Mouse (Mus musculus) ES-E14 (cell line): ENCODE measurements around the gene Nhlh1.

ENCODE experiments used
- CHD2 ChIP-seq: IDR thresholded peaks from 2 replicates; pipeline ENCODE4 v1.6.1; 2014; ENCODE audit warnings: mild to moderate bottlenecking, low read depth, low read length, inconsistent platforms
- HCFC1 ChIP-seq: IDR thresholded peaks from 2 replicates; pipeline ENCODE4 v1.6.1; 2012; ENCODE audit warnings: low read length, inconsistent platforms, borderline replicate concordance; ENCODE audit not compliant: insufficient read depth
- MAFK ChIP-seq: IDR thresholded peaks from 2 replicates; pipeline ENCODE4 v1.6.1; 2014; ENCODE audit warnings: mild to moderate bottlenecking, low read depth, low read length, inconsistent platforms; ENCODE audit not compliant: insufficient read depth
- ZC3H11A ChIP-seq: IDR thresholded peaks from 2 replicates; pipeline ENCODE4 v1.6.1; 2012; ENCODE audit warnings: low read depth, mild to moderate bottlenecking, inconsistent platforms, low read length, borderline replicate concordance
- ZNF384 ChIP-seq: IDR thresholded peaks from 2 replicates; pipeline ENCODE4 v1.6.1; 2012; ENCODE audit warnings: low read depth, low read length, inconsistent platforms

GRCm38 (mm10) chr1:172056251-172056650 is 1.1 kb downstream of the Nhlh1 start:
- TF ChIP-seq HCFC1 (no peak), ZC3H11A (no peak), CHD2 (no peak), MAFK (no peak), ZNF384 (no peak)
